Mouse (Mus musculus) ovary, adult 18-20 months (tissue): ENCODE results near the gene Lyrm4.

Experiments used
- DNase-seq: peaks from one replicate; pipeline ENCODE4 v3.0.0; 2022; ENCODE audit warnings: low spot score, mixed read lengths

Gene Lyrm4

GRCm38 (mm10) chr13:36105591-36105990 lies 11.7 kb downstream of the Lyrm4 start:
- no peak for DNase-seq

DNA sequence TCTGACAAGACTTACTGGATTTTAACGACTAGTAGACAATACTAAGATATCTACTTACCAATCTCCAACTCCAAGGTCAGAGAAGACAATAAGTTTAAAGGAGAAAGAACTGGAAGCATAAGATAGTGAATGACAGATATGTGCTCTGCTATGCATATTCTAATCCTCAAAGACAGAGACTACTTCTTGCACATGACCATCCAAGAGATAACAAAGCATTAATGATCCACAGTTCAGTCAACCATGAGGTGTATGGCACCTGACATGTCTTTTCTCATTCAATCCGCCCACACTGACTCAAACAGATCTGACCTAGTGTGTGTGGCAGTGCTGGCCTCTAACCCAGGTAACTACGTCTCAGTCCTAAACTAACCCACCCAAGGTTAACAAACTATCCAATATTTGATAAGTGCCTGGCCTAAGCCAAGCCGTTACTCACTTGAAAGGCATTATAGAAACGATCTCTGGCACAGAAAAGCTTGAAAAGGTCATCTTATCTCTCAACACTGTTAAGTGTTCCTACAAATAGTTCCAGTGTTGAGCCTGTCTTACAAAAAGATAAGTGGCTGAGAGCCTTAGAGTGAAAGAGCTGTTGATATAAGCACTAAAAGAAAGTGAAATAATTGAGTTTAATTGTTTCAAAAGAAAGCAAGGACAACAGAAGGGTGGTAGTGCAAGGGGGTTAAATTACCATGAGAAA lies 20.5 kb downstream of the Lyrm4 start:
- DNase-seq, result no peak

GRCm38 (mm10) chr13:36088168-36088567 lies 29.2 kb downstream of the Lyrm4 start:
- DNase-seq, result no peak

DNA sequence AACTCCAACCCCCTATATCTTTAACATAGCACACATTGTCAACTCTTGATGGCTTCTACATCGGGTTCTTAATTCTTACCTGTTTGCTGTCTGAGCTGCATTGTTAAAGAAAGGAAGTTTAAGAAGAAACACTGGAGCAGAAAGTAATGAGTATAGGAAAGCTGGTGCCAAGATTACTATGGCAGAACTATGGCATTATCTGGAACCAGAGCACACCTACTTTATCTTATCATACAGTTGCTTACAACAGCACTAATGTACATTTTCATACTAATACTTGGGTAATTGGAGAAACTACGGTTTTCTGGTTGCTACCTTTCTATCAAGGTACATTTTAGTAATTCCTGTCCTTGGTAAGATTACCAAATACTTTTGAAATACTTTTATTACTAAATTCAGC lies 29.9 kb downstream of the Lyrm4 start:
- DNase-seq, result no peak

DNA sequence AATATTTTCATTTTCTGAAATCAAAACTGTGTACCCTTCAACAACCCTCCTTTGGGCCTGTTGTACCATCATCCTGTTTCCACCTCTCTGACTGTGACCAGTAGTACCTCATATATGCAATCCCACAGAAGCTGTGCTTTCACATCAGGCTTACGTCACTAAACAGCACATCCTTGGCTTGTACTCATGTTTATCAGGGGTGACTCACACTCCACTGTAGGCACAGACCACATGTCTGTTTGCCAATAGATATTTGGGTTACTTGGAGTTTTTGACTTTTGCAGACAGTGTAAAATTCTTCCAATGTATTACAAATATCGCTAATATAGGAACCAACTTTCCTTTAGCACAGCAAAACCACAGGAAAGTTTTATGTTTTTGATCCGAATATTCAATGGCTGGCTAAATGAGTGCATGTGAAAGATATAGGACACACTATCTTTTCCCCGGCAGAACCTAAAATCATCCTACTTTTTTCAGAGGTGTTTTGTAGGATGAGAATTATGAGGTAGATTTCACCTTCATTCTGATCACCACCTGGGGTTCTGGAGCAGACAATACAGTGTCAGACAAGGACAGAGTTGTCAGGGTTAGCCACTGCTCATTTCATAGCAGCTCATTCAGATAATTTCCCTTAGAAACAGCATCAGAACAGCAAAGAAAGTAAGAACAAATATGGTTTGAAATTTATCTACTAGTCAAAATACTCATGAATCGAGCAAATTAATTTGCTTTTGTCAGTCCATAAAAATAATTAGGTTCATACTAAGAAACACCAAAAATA lies 30.5 kb downstream of the Lyrm4 start:
- peak; percentile 30 for DNase-seq

- no peak for DNase-seq
Measured at GRCm38 (mm10) chr13:36085971-36086370, 31.4 kb downstream of the Lyrm4 start.

- DNase-seq, result no peak
Measured at GRCm38 (mm10) chr13:36084701-36085100, 32.6 kb downstream of the Lyrm4 start.

DNA sequence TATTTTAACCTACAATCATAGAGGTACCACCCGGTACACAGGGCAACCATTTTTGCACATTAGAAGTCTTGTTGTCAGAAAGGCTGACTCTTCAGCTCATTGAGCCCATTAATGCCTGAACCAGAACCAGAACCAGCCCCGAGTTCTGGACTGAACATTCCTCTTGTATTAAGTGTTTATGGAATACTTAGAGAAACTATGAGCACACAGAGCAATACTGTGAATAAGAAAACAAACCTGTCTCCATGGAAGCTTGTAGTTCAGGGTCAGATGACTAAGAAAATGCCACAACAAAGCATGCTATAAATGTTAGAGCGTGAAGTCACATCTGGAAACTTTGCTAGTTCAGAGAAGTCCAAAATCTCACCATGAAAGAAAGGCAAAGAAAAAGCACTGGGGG lies 35.7 kb downstream of the Lyrm4 start:
- no peak for DNase-seq

DNA sequence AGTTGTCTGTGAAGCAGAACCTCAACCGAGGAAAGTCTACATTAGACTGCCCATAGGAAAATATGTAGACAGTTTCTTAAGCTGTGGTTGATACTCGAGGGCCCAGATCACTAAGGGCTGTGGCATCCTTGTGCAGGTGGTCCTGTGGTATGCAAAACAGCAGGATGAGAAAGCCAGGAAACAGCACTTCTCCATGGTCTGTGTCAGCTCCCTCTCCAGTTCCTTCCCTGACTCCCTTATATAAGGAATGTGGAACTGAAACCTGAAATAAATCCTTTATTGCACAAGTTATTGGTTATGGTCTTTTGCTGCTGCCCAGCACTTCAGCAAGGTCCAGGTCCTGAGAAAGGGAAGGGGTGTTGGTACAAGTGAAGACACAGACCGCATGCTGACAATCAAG lies 42.8 kb downstream of the Lyrm4 start:
- DNase-seq, result no peak

DNA sequence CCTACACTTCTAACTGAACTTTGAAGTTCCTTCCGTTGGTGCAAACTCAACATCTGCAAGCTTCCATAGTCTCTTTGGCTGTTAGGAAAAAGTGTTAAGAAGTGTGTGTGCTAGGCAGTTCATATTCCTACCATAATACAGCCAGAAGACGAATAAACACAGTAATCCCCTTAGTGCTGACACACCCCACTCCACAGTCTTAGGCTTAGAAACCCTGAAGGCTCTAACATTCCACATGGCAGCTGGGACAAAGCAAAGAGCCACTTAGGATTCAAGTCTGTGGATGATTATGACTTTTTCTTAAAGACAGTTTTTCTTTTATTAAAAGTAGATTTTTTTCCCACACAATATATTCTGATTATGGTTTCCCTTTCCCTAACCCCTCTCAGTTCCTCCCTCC lies 50.6 kb downstream of the Lyrm4 start:
- DNase-seq, result no peak

- DNase-seq, result no peak
Measured at GRCm38 (mm10) chr13:36057489-36057888, 59.8 kb downstream of the Lyrm4 start.

DNA sequence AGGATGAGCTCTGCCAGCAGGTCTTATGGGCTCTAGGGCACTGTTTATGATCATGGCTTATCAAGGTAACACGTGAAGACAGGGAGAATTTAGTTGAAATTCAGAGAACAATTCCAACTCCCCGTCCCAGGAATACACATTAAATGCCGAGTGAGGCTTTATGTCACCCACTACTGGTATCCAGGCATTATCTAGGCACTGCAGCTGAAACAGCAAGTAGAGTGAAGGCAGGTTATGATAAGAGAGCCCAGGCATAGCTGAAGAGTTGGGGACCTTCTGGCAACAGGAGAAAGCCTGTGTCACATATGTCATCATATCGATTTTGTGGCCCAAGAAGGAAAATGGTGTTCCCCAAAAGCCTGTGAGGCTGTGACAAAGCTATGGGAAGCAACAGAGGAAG lies 60.4 kb downstream of the Lyrm4 start:
- no peak for DNase-seq

DNA sequence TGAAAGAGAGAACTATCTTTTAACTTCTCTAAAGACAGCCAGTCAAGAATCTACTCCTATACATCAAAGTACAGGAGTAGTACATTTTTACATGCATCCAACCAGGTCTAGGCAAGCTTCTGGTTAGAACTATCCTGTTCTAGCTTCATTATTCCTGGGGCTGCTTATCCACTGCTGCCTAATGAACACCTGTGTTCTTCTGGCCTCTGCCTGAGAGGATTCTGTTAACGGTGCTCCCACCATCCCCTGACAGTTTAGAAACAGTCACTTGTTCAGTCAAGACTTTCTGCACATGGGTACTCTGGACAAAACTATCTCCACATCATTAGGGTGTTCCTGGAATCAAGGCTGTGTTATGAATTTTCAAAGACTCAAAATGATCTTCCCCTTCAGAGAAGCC lies 60.8 kb downstream of the Lyrm4 start:
- DNase-seq, result no peak

DNA sequence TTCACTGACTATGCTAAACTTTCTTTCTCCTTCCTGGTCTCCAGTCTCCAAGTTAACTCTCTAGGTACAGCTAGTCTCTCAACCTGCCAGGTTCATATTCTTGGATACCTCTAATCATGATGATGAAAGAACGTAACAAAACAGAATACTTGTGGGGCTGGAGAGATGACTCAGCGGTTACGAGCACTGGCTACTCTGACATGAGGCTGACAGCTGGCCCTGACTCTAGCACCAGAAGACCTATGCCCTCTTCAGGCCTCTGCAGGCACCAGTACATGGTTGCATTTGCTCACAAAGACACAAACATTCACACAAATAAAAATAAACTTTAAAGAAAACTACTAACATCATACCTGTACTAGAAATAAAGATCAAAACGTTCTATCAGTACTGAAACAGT lies 81.8 kb downstream of the Lyrm4 start:
- DNase-seq, result no peak

DNA sequence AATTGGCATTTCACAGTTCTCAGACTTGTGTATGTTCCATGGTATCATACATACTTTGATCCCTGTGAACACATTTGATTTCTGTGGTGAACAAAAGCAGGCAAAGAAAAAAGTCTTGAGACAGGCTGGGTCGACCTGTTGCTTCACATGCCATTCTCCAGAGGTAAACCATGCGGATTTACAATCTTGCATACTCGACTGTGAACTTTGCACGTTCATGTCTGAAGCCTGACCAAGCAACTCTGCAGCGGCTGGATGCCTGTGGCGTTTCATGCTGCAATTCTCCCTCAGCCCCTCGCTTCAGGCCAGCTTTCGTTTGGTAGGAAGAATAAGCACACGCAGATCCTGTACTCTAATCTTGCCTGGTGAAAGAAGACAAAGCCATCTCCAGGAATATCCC lies 85.4 kb downstream of the Lyrm4 start:
- no peak for DNase-seq

DNA sequence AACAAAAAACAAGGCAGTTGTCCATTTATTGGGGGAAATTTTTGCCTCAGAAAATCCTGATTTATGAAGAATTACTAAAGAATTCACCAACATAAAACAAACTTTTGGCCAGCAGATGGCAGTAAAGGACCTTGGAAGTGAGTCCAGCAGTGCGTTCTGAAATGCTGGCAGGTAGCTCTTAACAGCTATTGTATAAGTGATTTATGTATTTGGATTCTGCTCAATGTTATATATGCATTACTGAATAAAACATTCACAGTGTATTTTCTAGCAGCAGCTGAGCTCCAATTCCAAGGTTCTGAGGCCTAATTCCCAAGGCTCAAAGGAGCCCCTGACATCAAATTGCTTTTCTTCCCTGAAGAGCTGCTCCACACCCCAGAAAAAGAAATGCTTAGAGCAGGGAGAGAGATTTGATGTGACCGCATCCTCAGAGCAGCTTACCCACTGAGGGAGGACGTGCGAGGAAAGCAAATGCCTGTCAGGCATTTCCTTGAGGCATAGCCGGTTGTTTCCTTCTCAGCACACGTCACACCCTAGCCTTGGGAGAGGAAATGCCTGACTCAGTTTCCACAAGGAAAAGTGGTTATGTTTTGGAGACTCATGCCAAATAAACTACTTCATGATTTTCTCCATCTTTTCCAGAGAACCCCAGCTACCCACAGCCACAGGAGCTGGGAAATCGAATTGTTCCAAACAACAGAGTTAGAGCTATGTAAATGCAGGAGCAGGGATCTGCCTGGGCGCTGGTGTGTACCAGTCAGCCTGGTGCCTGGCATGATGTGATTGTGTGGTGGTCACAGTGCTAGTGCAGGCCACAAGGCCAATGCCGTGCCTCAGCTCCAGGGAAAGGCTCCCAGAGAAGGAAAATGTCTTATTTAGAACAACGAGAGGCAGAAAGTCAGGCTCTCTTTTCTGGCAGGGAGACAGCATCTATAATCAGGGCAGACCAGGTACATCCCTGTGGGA lies 97.7 kb downstream of the Lyrm4 start:
- DNase-seq, result no peak

DNA sequence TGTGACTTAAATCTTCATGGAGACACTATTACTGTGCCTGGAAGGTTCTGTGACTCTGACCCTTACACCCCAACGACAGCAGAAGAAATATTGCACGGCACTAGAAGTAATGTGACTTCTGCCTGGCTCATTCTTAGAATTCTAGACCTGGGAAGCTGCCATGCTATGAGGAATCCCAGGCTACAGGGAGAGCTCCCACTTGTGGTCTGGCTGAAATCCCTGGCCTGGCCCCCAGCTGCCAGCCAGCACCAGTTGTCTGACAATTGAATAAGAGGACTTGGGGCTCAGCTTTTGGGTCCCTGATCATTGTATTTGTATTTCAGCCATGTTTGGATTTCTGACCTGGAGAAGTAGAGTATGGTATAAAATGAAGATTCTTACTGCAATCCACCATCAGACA lies 99.3 kb downstream of the Lyrm4 start:
- DNase-seq, result no peak

DNA sequence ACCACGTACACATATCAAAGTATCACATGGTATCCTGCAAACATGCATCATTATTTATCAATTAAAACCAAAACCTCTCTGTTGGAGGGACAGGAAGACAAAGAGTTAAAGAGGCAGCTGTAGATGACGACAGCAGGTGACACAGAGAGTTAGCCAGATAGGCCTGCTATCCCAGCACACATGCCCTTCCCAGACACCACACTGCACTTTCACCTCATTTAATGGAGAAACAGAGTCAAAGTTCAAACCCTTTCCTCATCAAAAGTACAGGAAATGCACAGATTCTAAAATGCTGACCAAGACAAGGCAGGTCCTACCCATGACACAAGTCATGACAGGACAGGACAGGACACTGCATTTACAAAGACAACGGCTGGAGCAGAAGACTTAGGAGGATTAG lies 101.7 kb downstream of the Lyrm4 start:
- no peak for DNase-seq

GRCm38 (mm10) chr13:36009981-36010380 lies 107.3 kb downstream of the Lyrm4 start:
- DNase-seq, result no peak

- no peak for DNase-seq
Measured at GRCm38 (mm10) chr13:36000798-36001197, 116.5 kb downstream of the Lyrm4 start.

DNA sequence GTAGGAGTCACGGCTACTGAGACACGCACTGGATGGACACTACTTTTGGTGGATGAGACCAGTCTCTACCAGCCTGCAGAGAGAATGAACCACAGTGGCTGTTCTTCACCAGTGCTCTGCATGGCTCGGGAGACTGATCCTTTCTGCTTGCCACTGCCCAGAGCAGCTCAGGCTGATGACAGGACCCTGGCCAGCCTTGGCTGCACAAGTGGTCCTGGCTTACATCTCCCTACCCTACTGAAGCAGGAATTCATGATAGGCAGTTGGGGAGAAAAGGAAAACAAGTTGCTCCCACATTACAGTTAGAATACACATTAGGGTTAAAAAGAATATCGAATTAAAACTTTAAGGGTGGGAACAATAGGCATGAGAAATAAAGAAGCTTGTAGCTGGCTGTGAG lies 119.7 kb downstream of the Lyrm4 start:
- DNase-seq, result no peak

GRCm38 (mm10) chr13:35995696-35996426 lies 121.5 kb downstream of the Lyrm4 start:
- DNase-seq, result no peak
